Mouse (Mus musculus) layer of hippocampus, adult 9-10 months (tissue): ENCODE measurements around the gene Snrpc.

Source experiments
- DNase-seq: peaks from one replicate; pipeline ENCODE4 v3.0.0; 2022; ENCODE audit warnings: low spot score

The Snrpc gene

GRCm38 (mm10) chr17:27859131-27859530 is 21.2 kb downstream of the Snrpc start:
- DNase-seq, result no peak

- DNase-seq, result no peak
Observed at GRCm38 (mm10) chr17:27865461-27865860, 27.5 kb downstream of the Snrpc start.

- DNase-seq, result no peak
Observed at GRCm38 (mm10) chr17:27866737-27867136, 28.8 kb downstream of the Snrpc start.

- DNase-seq, result peak; percentile 52
Observed at GRCm38 (mm10) chr17:27871851-27872250, 33.9 kb downstream of the Snrpc start.

- DNase-seq, result no peak
Observed at GRCm38 (mm10) chr17:27873583-27873982, 35.6 kb downstream of the Snrpc start.

- DNase-seq, result no peak
Observed at GRCm38 (mm10) chr17:27874510-27874909, 36.6 kb downstream of the Snrpc start.

- no peak for DNase-seq
Observed at GRCm38 (mm10) chr17:27881518-27881917, 43.6 kb downstream of the Snrpc start.

GRCm38 (mm10) chr17:27883129-27883528 is 45.2 kb downstream of the Snrpc start:
- DNase-seq, result no peak

GRCm38 (mm10) chr17:27883994-27884393 is 46.0 kb downstream of the Snrpc start:
- no peak for DNase-seq

GRCm38 (mm10) chr17:27886499-27887210 is 48.7 kb downstream of the Snrpc start:
- DNase-seq, result no peak
